Mouse (Mus musculus) R1 (cell line): ENCODE measurements around the gene 1700040F15Rik.
"Not testable (repeated sequence)": the region's sequence is repeated elsewhere in the genome, so short reads cannot be mapped to it uniquely, and the experiment has no call there.

ENCODE experiments used
- DNase-seq: peaks from one replicate; pipeline ENCODE4 v3.0.0-alpha.2; 2018; ENCODE audit warnings: low read depth, low spot score

1700040F15Rik gene

DNA sequence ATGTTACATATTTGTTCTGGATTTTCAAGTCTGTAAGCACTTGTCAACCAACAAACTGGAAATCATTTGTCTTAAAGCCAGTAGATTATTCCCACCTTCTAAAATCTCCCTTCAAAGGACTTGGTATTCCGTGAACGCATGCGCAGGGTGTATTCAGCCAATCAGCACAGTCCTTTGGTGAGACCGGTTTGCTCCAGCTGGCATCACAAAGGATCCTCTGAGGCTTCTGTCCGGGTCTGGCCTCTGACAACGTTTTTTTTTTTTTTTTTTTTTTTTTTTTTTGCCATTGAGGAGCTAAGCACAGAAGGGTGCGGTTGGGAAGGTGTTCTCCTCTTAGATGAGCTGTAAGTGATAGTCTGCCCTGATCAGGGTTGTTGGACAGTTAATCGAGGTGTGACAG lies at the start of gene 1700040F15Rik:
1700040F15Rik (plus strand) TSS at position 301 of the 400 bp plus-strand sequence.
- not testable (repeated sequence) for DNase-seq
